Mouse (Mus musculus) stomach, embryonic 15.5 days (tissue): ENCODE data around the gene Gipr. TPM values are rescaled to one million over a fixed set of nuclear protein-coding genes. Genes with fewer than 3 reads are reported as not detected.
"Not testable (repeated sequence)": the region's sequence is repeated elsewhere in the genome, so short reads cannot be mapped to it uniquely, and the experiment has no call there.

ENCODE experiments used
- ATAC-seq: fragments of 200-750 bp; cut with Nextera tagmentation; 2 replicates; pipeline ENCODE4 v1.8.0; 2017; ENCODE audit warnings: low read depth, moderate number of reproducible peaks, moderate TSS enrichment; ENCODE audit not compliant: insufficient read depth, low FRiP score
- H3K27ac ChIP-seq: fragments of 300-500 bp; sonication (generic); 2 replicates; pipeline ENCODE4 v1.5.1; 2015; ENCODE audit warnings: mild to moderate bottlenecking, inconsistent platforms
- H3K27me3 ChIP-seq: fragments of 300-500 bp; sonication (generic); replicated peaks from 2 replicates; pipeline ENCODE4 v1.6.1; 2015; ENCODE audit warnings: inconsistent platforms
- H3K36me3 ChIP-seq: fragments of 300-500 bp; sonication (generic); 2 replicates; pipeline ENCODE4 v1.6.1; 2015; ENCODE audit warnings: inconsistent platforms
- H3K4me1 ChIP-seq: fragments of 300-500 bp; sonication (generic); 2 replicates; pipeline ENCODE4 v1.6.1; 2015; ENCODE audit warnings: inconsistent platforms
- H3K4me2 ChIP-seq: fragments of 300-500 bp; sonication (generic); 2 replicates; pipeline ENCODE4 v1.6.1; 2015; ENCODE audit warnings: mild to moderate bottlenecking, inconsistent platforms
- H3K4me3 ChIP-seq: fragments of 300-500 bp; sonication (generic); replicated peaks from 2 replicates; pipeline ENCODE4 v1.5.1; 2015; ENCODE audit warnings: inconsistent platforms
- H3K9ac ChIP-seq: fragments of 300-500 bp; sonication (generic); 2 replicates; pipeline ENCODE4 v1.6.1; 2015; ENCODE audit warnings: inconsistent platforms
- H3K9me3 ChIP-seq: fragments of 300-500 bp; sonication (generic); 2 replicates; pipeline ENCODE4 v1.6.1; 2016; ENCODE audit warnings: inconsistent platforms
- WGBS: fragments of 180-500 bp; shearing (Covaris S2); methylation state at CpG from one replicate; pipeline ENCODE4 v1.1.7; 2015; 5-methylcytosine and 5-hydroxymethylcytosine counted together
- polyA plus RNA-seq: library from polyadenylated mRNA; unstranded; fragments of >200 nt; fragmentation: Nextera tagmentation; extraction: Ambion mirVana; gene quantifications from 2 replicates; pipeline ENCODE4 v1.2.1, GENCODE M21; 2015

Gipr gene
- polyA plus RNA-seq, 1 experiment from 2014 or later = 2.3 TPM

DNA sequence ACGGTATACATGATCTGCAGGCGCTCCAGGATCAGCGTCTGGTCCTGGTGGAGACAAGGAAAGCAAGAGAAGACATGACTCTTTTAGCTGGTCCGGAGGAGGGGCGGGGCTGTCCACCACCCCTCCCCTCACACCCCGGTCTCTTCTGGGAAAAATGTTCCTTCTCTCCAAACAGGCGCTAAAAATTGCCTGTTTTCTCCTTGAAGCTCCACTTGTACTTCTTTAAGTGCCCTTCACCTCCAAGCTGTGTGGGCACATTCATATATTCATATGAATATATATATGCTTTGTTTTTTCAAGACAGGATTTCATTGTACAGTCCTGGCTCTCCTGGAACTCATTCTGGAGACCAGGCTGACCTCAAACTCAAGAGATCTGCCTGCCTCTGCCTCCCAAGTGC lies 3.0 kb downstream of the Gipr start:
- Histone ChIP-seq H3K9ac (no peak overlapping the region), H3K27ac (no peak overlapping the region), H3K4me3 (no peak overlapping the region), H3K9me3 (no peaks in the 10 kb centered on the region), H3K27me3 (peaks cover 16% of the 10 kb centered on the region), H3K4me1 (peaks cover 34% of the 10 kb centered on the region), H3K4me2 (no peak overlapping the region), H3K36me3 (no peaks in the 10 kb centered on the region)
- ATAC-seq = no peak
- 84% methylated on average over 7 of the region's 7 CpGs for WGBS

GRCm38 (mm10) chr7:19160115-19160514 lies 5.8 kb downstream of the Gipr start:
- Histone ChIP-seq H3K4me1 (peaks cover 40% of the 10 kb centered on the region), H3K9ac (no peak overlapping the region), H3K36me3 (no peaks in the 10 kb centered on the region), H3K4me3 (peak overlapping the region; percentile 42), H3K27ac (no peak overlapping the region), H3K27me3 (peaks cover 15% of the 10 kb centered on the region), H3K4me2 (peak overlapping the region; percentile 73), H3K9me3 (no peaks in the 10 kb centered on the region)
- ATAC-seq = peak; percentile 60; the same call in 1 of the 2 replicates
- 2% methylated on average over 20 of the region's 20 CpGs for WGBS

GRCm38 (mm10) chr7:19159411-19159810 lies 6.5 kb downstream of the Gipr start:
- H3K4me3 ChIP-seq = peak overlapping the region; percentile 42
- H3K9ac ChIP-seq = no peak overlapping the region
- no peak overlapping the region for H3K27ac ChIP-seq
- no peak for ATAC-seq
- H3K4me2 ChIP-seq = peak overlapping the region; percentile 73
- 0 out of 2 replicates have a peak, but pooled peaks cover 3% of the 10 kb centered on the region for H3K36me3 ChIP-seq
- WGBS = 10% methylated on average over 18 of the region's 18 CpGs
- peaks cover 10% of the 10 kb centered on the region for H3K27me3 ChIP-seq
- H3K4me1 ChIP-seq = peaks cover 34% of the 10 kb centered on the region
- H3K9me3 ChIP-seq = no peaks in the 10 kb centered on the region

DNA sequence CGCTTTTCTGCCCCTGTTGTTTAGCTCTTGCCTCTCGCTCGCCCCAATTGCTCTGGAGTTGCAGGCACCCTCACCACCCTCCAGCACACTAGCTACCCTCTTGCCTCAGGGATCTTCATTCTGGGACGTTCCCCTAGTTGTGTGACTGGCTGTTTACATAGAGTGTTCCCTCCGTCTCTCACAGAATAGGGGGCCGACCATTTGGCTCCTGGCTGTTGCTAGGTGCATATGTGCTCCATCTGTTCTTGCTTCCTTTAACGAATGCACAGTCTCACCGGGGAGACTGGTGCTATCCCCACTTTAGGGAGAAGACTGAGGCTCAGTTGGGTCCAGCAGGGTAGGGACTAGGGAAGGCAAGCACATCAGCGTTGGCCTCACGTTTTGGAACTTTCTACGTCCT lies 7.3 kb downstream of the Gipr start:
- ATAC-seq = no peak
- no peak overlapping the region for H3K4me2 ChIP-seq
- no peak overlapping the region for H3K9ac ChIP-seq
- no peak overlapping the region for H3K27ac ChIP-seq
- 0 out of 2 replicates have a peak, but pooled peaks cover 3% of the 10 kb centered on the region for H3K36me3 ChIP-seq
- 60% methylated on average over 11 of the region's 11 CpGs for WGBS
- H3K4me3 ChIP-seq = no peak overlapping the region
- peaks cover 10% of the 10 kb centered on the region for H3K27me3 ChIP-seq
- H3K4me1 ChIP-seq = peaks cover 28% of the 10 kb centered on the region
- H3K9me3 ChIP-seq = no peaks in the 10 kb centered on the region

GRCm38 (mm10) chr7:19157160-19157800 lies 8.6 kb downstream of the Gipr start:
- peak overlapping the region; percentile 48 for H3K27ac ChIP-seq
- ATAC-seq = peak; percentile 54; the same call in 1 of the 2 replicates
- H3K4me3 ChIP-seq = no peak overlapping the region
- no peak overlapping the region; the same call in 1 of the 2 replicates for H3K9ac ChIP-seq
- no peaks in the 10 kb centered on the region for H3K9me3 ChIP-seq
- H3K4me1 ChIP-seq = peaks cover 27% of the 10 kb centered on the region
- H3K4me2 ChIP-seq = peak overlapping the region; percentile 29
- peaks cover 10% of the 10 kb centered on the region; the same call in 1 of the 2 replicates for H3K36me3 ChIP-seq
- peaks cover 10% of the 10 kb centered on the region for H3K27me3 ChIP-seq
- 6% methylated on average over 30 of the region's 30 CpGs for WGBS

DNA sequence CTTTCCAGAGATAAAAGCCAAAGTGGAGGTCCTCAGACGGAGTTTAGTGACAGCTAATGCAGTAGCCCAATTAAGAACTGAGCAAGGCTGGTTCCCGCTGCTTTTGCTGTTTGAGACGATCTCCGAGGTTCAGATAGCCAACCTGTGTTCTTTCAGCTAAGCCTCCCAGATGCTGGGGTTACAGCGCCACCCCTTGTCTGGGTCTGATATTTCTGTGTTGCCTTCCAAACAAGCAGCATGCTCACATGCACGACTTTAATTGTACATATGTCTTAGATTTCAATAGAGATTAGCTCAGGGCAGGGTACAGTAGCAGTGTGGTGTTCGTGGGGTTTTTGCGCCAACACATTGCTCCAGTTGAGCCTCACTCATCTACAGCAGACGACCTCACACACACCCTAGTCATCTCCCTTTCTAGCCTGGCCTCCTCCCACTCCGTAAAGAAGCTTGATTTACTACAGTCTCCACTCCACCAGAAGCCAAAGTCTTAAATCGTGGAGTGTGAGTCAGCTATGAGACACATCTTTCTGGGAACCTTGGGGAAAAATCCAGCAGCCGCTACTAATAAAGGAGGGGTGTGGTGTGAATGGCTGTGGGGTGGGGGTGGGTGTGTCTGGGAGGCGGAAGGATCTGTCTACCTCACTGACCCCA lies 10.0 kb downstream of the Gipr start:
- H3K4me3 ChIP-seq = no peak overlapping the region
- H3K9me3 ChIP-seq = no peaks in the 10 kb centered on the region
- H3K36me3 ChIP-seq = peaks cover 10% of the 10 kb centered on the region; the same call in 1 of the 2 replicates
- peaks cover 10% of the 10 kb centered on the region for H3K27me3 ChIP-seq
- H3K4me1 ChIP-seq = peaks cover 28% of the 10 kb centered on the region
- ATAC-seq = no peak
- no peak overlapping the region for H3K9ac ChIP-seq
- WGBS = 48% methylated on average over 13 of the region's 13 CpGs
- no peak overlapping the region for H3K27ac ChIP-seq
- H3K4me2 ChIP-seq = no peak overlapping the region

DNA sequence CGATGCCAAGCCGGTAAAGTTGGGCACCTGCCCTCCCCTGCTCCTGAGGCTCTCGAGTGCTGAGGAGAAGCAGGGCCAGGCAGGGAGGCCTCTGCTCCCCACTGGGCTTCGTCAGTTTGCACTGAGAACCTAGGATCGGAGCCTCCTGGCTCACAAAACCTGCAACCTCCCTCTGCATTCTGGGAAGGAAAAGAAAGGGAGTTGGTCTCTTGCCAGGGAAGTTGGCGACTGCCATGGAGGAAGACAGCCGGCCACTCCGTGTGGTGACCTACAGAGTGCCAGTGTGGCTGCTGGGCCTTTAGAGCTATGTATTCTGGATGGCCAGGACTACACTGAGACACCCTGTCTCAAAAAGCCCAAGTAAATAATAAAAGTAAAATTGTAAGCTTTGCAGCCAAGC lies 11.1 kb downstream of the Gipr start:
- H3K9me3 ChIP-seq = no peaks in the 10 kb centered on the region
- H3K27me3 ChIP-seq = peaks cover 7% of the 10 kb centered on the region
- H3K4me1 ChIP-seq = peaks cover 29% of the 10 kb centered on the region
- no peak overlapping the region for H3K4me2 ChIP-seq
- WGBS = 73% methylated on average over 8 of the region's 8 CpGs
- ATAC-seq = no peak
- no peak overlapping the region for H3K9ac ChIP-seq
- no peak overlapping the region for H3K4me3 ChIP-seq
- H3K36me3 ChIP-seq = peaks cover 10% of the 10 kb centered on the region; the same call in 1 of the 2 replicates
- no peak overlapping the region for H3K27ac ChIP-seq

DNA sequence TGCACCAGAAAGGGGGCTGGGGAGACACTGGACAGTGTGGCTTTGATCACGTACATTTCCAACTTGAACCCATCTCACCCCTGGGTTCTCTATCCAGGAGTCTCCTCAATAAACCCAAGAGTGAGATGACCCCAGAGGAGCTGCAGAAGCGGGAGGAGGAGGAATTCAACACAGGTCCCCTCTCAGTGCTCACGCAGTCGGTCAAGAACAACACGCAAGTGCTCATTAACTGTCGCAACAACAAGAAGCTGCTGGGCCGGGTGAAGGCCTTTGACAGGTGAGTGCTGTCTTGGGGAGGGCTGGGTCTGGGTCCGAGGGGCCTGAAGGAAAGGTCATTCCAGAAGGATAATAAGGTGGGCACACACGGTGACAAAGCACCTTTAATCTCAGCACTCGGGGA lies 14.8 kb downstream of the Gipr start:
- not testable (repeated sequence) for H3K9ac ChIP-seq, ATAC-seq, H3K9me3 ChIP-seq, H3K27me3 ChIP-seq, H3K27ac ChIP-seq, H3K4me3 ChIP-seq, H3K4me2 ChIP-seq
- Histone ChIP-seq H3K36me3 (peaks cover 10% of the 10 kb centered on the region; the same call in 1 of the 2 replicates), H3K4me1 (peaks cover 19% of the 10 kb centered on the region)
- 88% methylated on average over 10 of the region's 10 CpGs for WGBS

- peaks cover 8% of the 10 kb centered on the region; the same call in 1 of the 2 replicates for H3K36me3 ChIP-seq
- peak; percentile 89 for ATAC-seq
Measured at GRCm38 (mm10) chr7:19149626-19150025, 16.3 kb downstream of the Gipr start, which contains the start of gene Snrpd2. Gene Snrpd2 (plus strand): TSS chr7:19149722.

DNA sequence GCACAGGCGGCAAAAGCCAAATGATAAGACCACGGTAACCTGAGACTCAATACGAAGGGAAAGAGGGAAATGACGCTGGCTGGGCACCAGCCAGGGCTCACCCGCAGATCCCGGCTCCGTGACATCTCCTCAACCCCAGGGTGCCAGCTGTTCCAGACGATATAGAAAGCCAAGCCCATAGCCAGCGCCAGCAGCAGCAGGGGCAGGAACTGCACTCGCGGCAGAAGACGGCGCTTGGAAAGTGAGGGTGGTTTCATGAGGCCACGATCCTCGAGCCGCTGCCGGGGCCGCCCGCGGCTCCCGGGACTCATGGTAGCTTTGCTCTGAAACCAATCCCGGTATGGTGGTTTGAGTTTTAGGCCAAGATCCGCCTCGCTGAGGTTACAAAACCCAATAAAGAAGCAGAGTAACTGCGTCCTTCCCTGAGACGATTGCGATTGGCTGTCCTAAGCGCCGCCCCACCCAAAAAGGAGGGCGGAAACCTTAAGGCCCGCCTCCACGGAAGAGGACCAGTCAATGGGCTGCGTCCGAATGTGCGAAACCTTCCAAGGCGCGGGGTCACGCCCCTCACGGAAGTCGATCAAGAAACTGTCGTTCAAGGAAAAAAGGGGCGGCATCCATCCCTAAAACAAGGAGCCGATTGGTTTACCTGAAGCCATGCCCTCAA lies 16.9 kb downstream of the Gipr start, which contains the start of gene Qpctl:
TSS of gene Qpctl (minus strand) at position 417 of the 667 bp plus-strand sequence.
- peak within 1 kb of the TSS; percentile 65 for H3K4me3 ChIP-seq
- WGBS = under 1% methylated on average over 43 of the region's 43 CpGs
- H3K36me3 ChIP-seq = peaks cover 7% of the 10 kb centered on the region; the same call in 1 of the 2 replicates
- H3K4me2 ChIP-seq = peak within 1 kb of the TSS; percentile 69
- H3K9ac ChIP-seq = peak within 1 kb of the TSS; percentile 65
- H3K4me1 ChIP-seq = peaks cover 17% of the 10 kb centered on the region
- H3K27me3 ChIP-seq = no peaks in the 10 kb centered on the region
- ATAC-seq = peak; percentile 98
- no peaks in the 10 kb centered on the region for H3K9me3 ChIP-seq
- peak within 1 kb of the TSS; percentile 80 for H3K27ac ChIP-seq

More at GRCm38 (mm10) chr7:19149626-19150025, 16.3 kb downstream of the Gipr start, which contains the start of gene Snrpd2:
- Histone ChIP-seq H3K4me3 (peak within 1 kb of the TSS; percentile 65), H3K27ac (peak within 1 kb of the TSS; percentile 80), H3K27me3 (no peaks in the 10 kb centered on the region), H3K9me3 (no peaks in the 10 kb centered on the region), H3K9ac (peak within 1 kb of the TSS; percentile 65), H3K4me2 (peak within 1 kb of the TSS; percentile 69), H3K4me1 (peaks cover 17% of the 10 kb centered on the region)
- under 1% methylated on average over 24 of the region's 24 CpGs for WGBS

GRCm38 (mm10) chr7:19148180-19148874 lies 17.6 kb downstream of the Gipr start:
- Histone ChIP-seq H3K9me3 (no peaks in the 10 kb centered on the region), H3K9ac (peak overlapping the region; percentile 1; the same call in 1 of the 2 replicates), H3K36me3 (peaks cover 4% of the 10 kb centered on the region; the same call in 1 of the 2 replicates), H3K27me3 (no peaks in the 10 kb centered on the region), H3K4me2 (peak overlapping the region; percentile 69), H3K27ac (peak overlapping the region; percentile 80; the same call in 1 of the 2 replicates), H3K4me3 (peak overlapping the region; percentile 65), H3K4me1 (peaks cover 17% of the 10 kb centered on the region)
- ATAC-seq = no peak
- 12% methylated on average over 20 of the region's 20 CpGs for WGBS
